Mouse (Mus musculus) lung, adult 2 months (tissue): ENCODE measurements around the gene Nprl3. TPM values are rescaled to one million over a fixed set of nuclear protein-coding genes. Genes with fewer than 3 reads are reported as not detected.

Source experiments
- DNase-seq: peaks from one replicate; pipeline ENCODE4 v3.0.0; 2022
- H3K4me1 ChIP-seq: fragments of 200-500 bp; 2 replicates; pipeline ENCODE4 v1.6.1; 2011; ENCODE audit warnings: low read length; ENCODE audit not compliant: control insufficient read depth, insufficient read depth
- H3K4me3 ChIP-seq: fragments of 200-500 bp; replicated peaks from 2 replicates; pipeline ENCODE3; 2011; ENCODE audit warnings: low read depth, mild to moderate bottlenecking, control low read depth, low read length; ENCODE audit errors: extremely low read depth
- CTCF ChIP-seq: fragments of 200-500 bp; IDR thresholded peaks from 2 replicates; pipeline ENCODE4 v1.5.1; 2011; ENCODE audit warnings: mild to moderate bottlenecking, low read length, control low read depth; ENCODE audit not compliant: insufficient read depth
- POLR2A ChIP-seq: fragments of 200-500 bp; IDR thresholded peaks from 2 replicates; pipeline ENCODE4 v1.6.1; 2011; ENCODE audit warnings: low read depth, mild to moderate bottlenecking, control low read depth, low read length, borderline replicate concordance; ENCODE audit errors: extremely low read depth
- WGBS: fragments of 180-500 bp; shearing (Covaris S2); methylation state at CpG from one replicate; pipeline ENCODE4 v1.1.7; 2018; 5-methylcytosine and 5-hydroxymethylcytosine counted together
- polyA plus RNA-seq: library from polyadenylated mRNA; depleted of rRNA; stranded (reverse); fragments of >200 nt; gene quantifications from 2 replicates; pipeline ENCODE4 v1.2.3, GENCODE M21; 2012; rRNA removed

Gene Nprl3
- polyA plus RNA-seq = 77.9 and 85.7 TPM in 2 replicates

GRCm38 (mm10) chr11:32267188-32267884, at the start of gene Nprl3:
Gene Nprl3 (minus strand): TSS chr11:32267707.
- Histone ChIP-seq H3K4me1 (0 out of 2 replicates have a peak, but pooled peaks cover 2% of the 10 kb centered on the region), H3K4me3 (peak within 1 kb of the TSS; percentile 82)
- under 1% methylated on average over 54 of the region's 54 CpGs for WGBS
- peak; percentile 94 for DNase-seq
- TF ChIP-seq CTCF (no peak), POLR2A (peak; percentile 83)

GRCm38 (mm10) chr11:32316009-32316408, 48.5 kb upstream of the Nprl3 start:
- H3K4me3 ChIP-seq = no peak overlapping the region
- no peak for DNase-seq
- TF ChIP-seq CTCF = no peak
- TF ChIP-seq POLR2A = no peak
- whole genome bisulfite sequencing = 88% methylated on average over 3 of the region's 3 CpGs
- H3K4me1 ChIP-seq = no peaks in the 10 kb centered on the region

GRCm38 (mm10) chr11:32309928-32310327, 42.4 kb upstream of the Nprl3 start:
- WGBS = 49% methylated on average over 3 of the region's 3 CpGs
- Histone ChIP-seq H3K4me3 (no peak overlapping the region), H3K4me1 (no peaks in the 10 kb centered on the region)
- TF ChIP-seq POLR2A (no peak), CTCF (no peak)
- DNase-seq = no peak

GRCm38 (mm10) chr11:32309446-32309845, 41.9 kb upstream of the Nprl3 start:
- DNase-seq = no peak
- H3K4me1 ChIP-seq = no peaks in the 10 kb centered on the region
- no peak overlapping the region for H3K4me3 ChIP-seq
- TF ChIP-seq POLR2A (no peak), CTCF (no peak)
- WGBS = 77% methylated on average over 4 of the region's 4 CpGs

GRCm38 (mm10) chr11:32307006-32307405, 39.5 kb upstream of the Nprl3 start:
- DNase-seq = no peak
- TF ChIP-seq CTCF (no peak), POLR2A (no peak)
- 63% methylated on average over 1 of the region's 1 CpGs for WGBS

GRCm38 (mm10) chr11:32303455-32303854, 35.9 kb upstream of the Nprl3 start:
- TF ChIP-seq POLR2A (no peak), CTCF (no peak)
- DNase-seq = no peak
- Histone ChIP-seq H3K4me3 (no peak overlapping the region), H3K4me1 (peaks cover 2% of the 10 kb centered on the region; the same call in 1 of the 2 replicates)
- 91% methylated on average over 1 of the region's 1 CpGs for WGBS

More at GRCm38 (mm10) chr11:32307006-32307405, 39.5 kb upstream of the Nprl3 start:
- H3K4me3 ChIP-seq = no peak overlapping the region
- no peaks in the 10 kb centered on the region for H3K4me1 ChIP-seq

GRCm38 (mm10) chr11:32302824-32303419, 35.4 kb upstream of the Nprl3 start:
- DNase-seq = no peak
- TF ChIP-seq CTCF (no peak), POLR2A (no peak)
- peaks cover 2% of the 10 kb centered on the region; the same call in 1 of the 2 replicates for H3K4me1 ChIP-seq
- H3K4me3 ChIP-seq = no peak overlapping the region
- WGBS = 40% methylated on average over 2 of the region's 2 CpGs

- peaks cover 2% of the 10 kb centered on the region; the same call in 1 of the 2 replicates for H3K4me1 ChIP-seq
- 62% methylated on average over 1 of the region's 1 CpGs for WGBS
Observed at GRCm38 (mm10) chr11:32301506-32301905, 34.0 kb upstream of the Nprl3 start.

GRCm38 (mm10) chr11:32300279-32301267, 33.1 kb upstream of the Nprl3 start:
- TF ChIP-seq CTCF (no peak), POLR2A (no peak)
- peaks cover 2% of the 10 kb centered on the region; the same call in 1 of the 2 replicates for H3K4me1 ChIP-seq
- WGBS = 49% methylated on average over 16 of the region's 17 CpGs
- no peak for DNase-seq
- no peak overlapping the region for H3K4me3 ChIP-seq

More at GRCm38 (mm10) chr11:32301506-32301905, 34.0 kb upstream of the Nprl3 start:
- TF ChIP-seq POLR2A (no peak), CTCF (no peak)
- DNase-seq = no peak
- H3K4me3 ChIP-seq = no peak overlapping the region
